Mouse (Mus musculus): ENCODE results near the gene Zfp42. TPM values are rescaled to one million over a fixed set of nuclear protein-coding genes. Genes with fewer than 3 reads are reported as not detected.
"Not testable (repeated sequence)": the region's sequence is repeated elsewhere in the genome, so short reads cannot be mapped to it uniquely, and the experiment has no call there.

The Zfp42 gene
- not detected in 2 replicates for polyA plus RNA-seq (2012; rRNA removed)

GRCm38 (mm10) chr8:43306896-43307295 is at the start of gene Zfp42:
Zfp42 (minus strand) TSS chr8:43306980.
- no peak for DNase-seq
- Histone ChIP-seq H3K27ac (ENCODE audit: insufficient read depth, low read length) (no peak within 1 kb of the TSS), H3K27me3 (ENCODE audit: control insufficient read depth, insufficient read depth, low read length) (no peaks in the 10 kb centered on the region), H3K4me3 (replicated peaks; ENCODE audit: insufficient read depth, low read depth, low read length) (no peak within 1 kb of the TSS), H3K4me1 (ENCODE audit: control insufficient read depth, insufficient read depth, low read length) (no peaks in the 10 kb centered on the region)
- TF ChIP-seq CTCF (IDR thresholded peaks at IDR 0.05; ENCODE audit: borderline replicate concordance, insufficient read depth, low read depth, low read length) (no peak), POLR2A (IDR thresholded peaks at IDR 0.05; ENCODE audit: borderline replicate concordance, insufficient read depth, low read length) (no peak)
- WGBS: 48% methylated on average over 14 of the region's 14 CpGs

GRCm38 (mm10) chr8:43356069-43356770 is 49.4 kb upstream of the Zfp42 start:
- DNase-seq: no peak
- Histone ChIP-seq H3K27ac (ENCODE audit: insufficient read depth, low read length) (no peak overlapping the region), H3K4me1 (ENCODE audit: control insufficient read depth, insufficient read depth, low read length) (no peaks in the 10 kb centered on the region), H3K27me3 (ENCODE audit: control insufficient read depth, insufficient read depth, low read length) (no peaks in the 10 kb centered on the region), H3K4me3 (replicated peaks; ENCODE audit: insufficient read depth, low read depth, low read length) (no peak overlapping the region)
- 53% methylated on average over 12 of the region's 12 CpGs for WGBS
- TF ChIP-seq CTCF (IDR thresholded peaks at IDR 0.05; ENCODE audit: borderline replicate concordance, insufficient read depth, low read depth, low read length): no peak
- TF ChIP-seq POLR2A (IDR thresholded peaks at IDR 0.05; ENCODE audit: borderline replicate concordance, insufficient read depth, low read length): no peak

- not testable (repeated sequence) for H3K27me3 ChIP-seq (ENCODE audit: control insufficient read depth, insufficient read depth, low read length); H3K4me1 ChIP-seq (ENCODE audit: control insufficient read depth, insufficient read depth, low read length); H3K4me3 ChIP-seq (replicated peaks; ENCODE audit: insufficient read depth, low read depth, low read length); DNase-seq; H3K27ac ChIP-seq (ENCODE audit: insufficient read depth, low read length)
These were observed 45.5 kb upstream of the Zfp42 start for GRCm38 (mm10) chr8:43352241-43352640.

- DNase-seq: no peak
- 72% methylated on average over 5 of the region's 5 CpGs for WGBS
- TF ChIP-seq CTCF (IDR thresholded peaks at IDR 0.05; ENCODE audit: borderline replicate concordance, insufficient read depth, low read depth, low read length): no peak
- no peak for TF ChIP-seq POLR2A (IDR thresholded peaks at IDR 0.05; ENCODE audit: borderline replicate concordance, insufficient read depth, low read length)
- H3K4me3 ChIP-seq (replicated peaks; ENCODE audit: insufficient read depth, low read depth, low read length): no peak overlapping the region
- no peaks in the 10 kb centered on the region for H3K27me3 ChIP-seq (ENCODE audit: control insufficient read depth, insufficient read depth, low read length)
- no peak overlapping the region for H3K27ac ChIP-seq (ENCODE audit: insufficient read depth, low read length)
- no peaks in the 10 kb centered on the region for H3K4me1 ChIP-seq (ENCODE audit: control insufficient read depth, insufficient read depth, low read length)
These were observed 31.8 kb upstream of the Zfp42 start for GRCm38 (mm10) chr8:43338555-43338954.

GRCm38 (mm10) chr8:43333465-43333864 is 26.7 kb upstream of the Zfp42 start:
- DNase-seq: peak in 1 of 2 experiments; percentile 4
- WGBS: 71% methylated on average over 4 of the region's 4 CpGs
- TF ChIP-seq CTCF (IDR thresholded peaks at IDR 0.05; ENCODE audit: borderline replicate concordance, insufficient read depth, low read depth, low read length) (peak; percentile 26; the same call in 1 of the 2 replicates), POLR2A (IDR thresholded peaks at IDR 0.05; ENCODE audit: borderline replicate concordance, insufficient read depth, low read length) (no peak)
- H3K4me1 ChIP-seq (ENCODE audit: control insufficient read depth, insufficient read depth, low read length): no peaks in the 10 kb centered on the region
- H3K4me3 ChIP-seq (replicated peaks; ENCODE audit: insufficient read depth, low read depth, low read length): no peak overlapping the region
- H3K27ac ChIP-seq (ENCODE audit: insufficient read depth, low read length): no peak overlapping the region
- no peaks in the 10 kb centered on the region for H3K27me3 ChIP-seq (ENCODE audit: control insufficient read depth, insufficient read depth, low read length)

GRCm38 (mm10) chr8:43331657-43332056 is 24.9 kb upstream of the Zfp42 start:
- H3K4me1 ChIP-seq (ENCODE audit: control insufficient read depth, insufficient read depth, low read length): no peaks in the 10 kb centered on the region
- no peak overlapping the region for H3K27ac ChIP-seq (ENCODE audit: insufficient read depth, low read length)
- TF ChIP-seq POLR2A (IDR thresholded peaks at IDR 0.05; ENCODE audit: borderline replicate concordance, insufficient read depth, low read length): no peak
- H3K4me3 ChIP-seq (replicated peaks; ENCODE audit: insufficient read depth, low read depth, low read length): no peak overlapping the region
- DNase-seq: no peak
- no peaks in the 10 kb centered on the region for H3K27me3 ChIP-seq (ENCODE audit: control insufficient read depth, insufficient read depth, low read length)
- 92% methylated on average over 7 of the region's 7 CpGs for WGBS

GRCm38 (mm10) chr8:43329913-43330705 is 23.3 kb upstream of the Zfp42 start:
- Histone ChIP-seq H3K27ac (ENCODE audit: insufficient read depth, low read length) (no peak overlapping the region), H3K27me3 (ENCODE audit: control insufficient read depth, insufficient read depth, low read length) (no peaks in the 10 kb centered on the region), H3K4me1 (ENCODE audit: control insufficient read depth, insufficient read depth, low read length) (no peaks in the 10 kb centered on the region), H3K4me3 (replicated peaks; ENCODE audit: insufficient read depth, low read depth, low read length) (no peak overlapping the region)
- 93% methylated on average over 21 of the region's 21 CpGs for WGBS
- TF ChIP-seq POLR2A (IDR thresholded peaks at IDR 0.05; ENCODE audit: borderline replicate concordance, insufficient read depth, low read length) (no peak), CTCF (IDR thresholded peaks at IDR 0.05; ENCODE audit: borderline replicate concordance, insufficient read depth, low read depth, low read length) (no peak)
- no peak for DNase-seq

GRCm38 (mm10) chr8:43328666-43329065 is 21.9 kb upstream of the Zfp42 start:
- 81% methylated on average over 10 of the region's 10 CpGs for WGBS
- H3K27ac ChIP-seq (ENCODE audit: insufficient read depth, low read length): no peak overlapping the region
- H3K4me1 ChIP-seq (ENCODE audit: control insufficient read depth, insufficient read depth, low read length): no peaks in the 10 kb centered on the region
- DNase-seq: no peak
- no peak overlapping the region for H3K4me3 ChIP-seq (replicated peaks; ENCODE audit: insufficient read depth, low read depth, low read length)
- no peaks in the 10 kb centered on the region for H3K27me3 ChIP-seq (ENCODE audit: control insufficient read depth, insufficient read depth, low read length)
- no peak for TF ChIP-seq CTCF (IDR thresholded peaks at IDR 0.05; ENCODE audit: borderline replicate concordance, insufficient read depth, low read depth, low read length)
- TF ChIP-seq POLR2A (IDR thresholded peaks at IDR 0.05; ENCODE audit: borderline replicate concordance, insufficient read depth, low read length): no peak

All from cerebellum, adult 2 months (tissue).